Mouse (Mus musculus): ENCODE measurements at regions not wholly inside any gene's neighbourhood (a gene's known extent, or its start where the extent isn't known, plus 50 kb on each side); places are given as distances from the start of the nearest gene placed in this dataset.

GRCm38 (mm10) chr13:53688489-53688888 lies 215.6 kb upstream of the Msx2 start:
- H3ac ChIP-seq (ENCODE audit: control insufficient read depth, insufficient read length), result no peak overlapping the region
- no peaks in the 10 kb centered on the region for H3K79me2 ChIP-seq (ENCODE audit: control insufficient read depth, insufficient read depth)
- TF ChIP-seq E2F4 (IDR thresholded peaks at IDR 0.05; ENCODE audit: insufficient read depth), result no peak
- no peak for TF ChIP-seq POLR2A (IDR thresholded peaks at IDR 0.05; ENCODE audit: insufficient read length, low read depth)
- no peak for TF ChIP-seq TCF3 (IDR thresholded peaks at IDR 0.05; ENCODE audit: insufficient read length, low read depth)
- no peak for TF ChIP-seq MAX (IDR thresholded peaks at IDR 0.05; ENCODE audit: low read depth)
- no peak for TF ChIP-seq USF1 (IDR thresholded peaks at IDR 0.05; ENCODE audit: low read depth)
- no peak for TF ChIP-seq MYOG (IDR thresholded peaks at IDR 0.05; ENCODE audit: control insufficient read depth in 1 of 3, insufficient read depth in 1 of 3, insufficient read length in 2 of 3, low read depth in 2 of 3)
- no peak for TF ChIP-seq REST (IDR thresholded peaks at IDR 0.05; ENCODE audit: insufficient read depth, insufficient read length)
- TF ChIP-seq CEBPB (IDR thresholded peaks at IDR 0.05; ENCODE audit: insufficient read depth, poor library complexity, severe bottlenecking), result no peak
- TF ChIP-seq TCF12 (IDR thresholded peaks at IDR 0.05; ENCODE audit: insufficient read depth, poor library complexity, severe bottlenecking), result no peak
- TF ChIP-seq SRF (IDR thresholded peaks at IDR 0.05; ENCODE audit: control insufficient read depth, insufficient read length, low read depth), result no peak
- TF ChIP-seq MYOD1 (IDR thresholded peaks at IDR 0.05; ENCODE audit: control insufficient read depth in 1 of 3, insufficient read length in 2 of 3, low read depth in 2 of 3), result no peak
- TF ChIP-seq POLR2AphosphoS2 (IDR thresholded peaks at IDR 0.05; ENCODE audit: insufficient read length, low read depth), result no peak
- H3K36me3 ChIP-seq (ENCODE audit: control insufficient read depth, insufficient read depth), result no peaks in the 10 kb centered on the region
- H3K27me3 ChIP-seq (ENCODE audit: control insufficient read depth, insufficient read depth, insufficient read length), result peaks cover 7% of the 10 kb centered on the region
- peak overlapping the region; percentile 37 for H3K4me2 ChIP-seq (ENCODE audit: low read depth)
- no peak overlapping the region for H3K4me3 ChIP-seq

GRCm38 (mm10) chr13:53684498-53684897 lies 211.6 kb upstream of the Msx2 start:
- Histone ChIP-seq H3K36me3 (ENCODE audit: control insufficient read depth, insufficient read depth) (no peaks in the 10 kb centered on the region), H3K4me3 (no peak overlapping the region), H3K4me2 (ENCODE audit: low read depth) (no peak overlapping the region), H3K27me3 (ENCODE audit: control insufficient read depth, insufficient read depth, insufficient read length) (peaks cover 3% of the 10 kb centered on the region), H3K79me2 (ENCODE audit: control insufficient read depth, insufficient read depth) (no peaks in the 10 kb centered on the region), H3ac (ENCODE audit: control insufficient read depth, insufficient read length) (no peak overlapping the region)
- no peak for TF ChIP-seq SRF (IDR thresholded peaks at IDR 0.05; ENCODE audit: control insufficient read depth, insufficient read length, low read depth)
- no peak for TF ChIP-seq MYOG (IDR thresholded peaks at IDR 0.05; ENCODE audit: control insufficient read depth in 1 of 3, insufficient read depth in 1 of 3, insufficient read length in 2 of 3, low read depth in 2 of 3)
- no peak for TF ChIP-seq POLR2AphosphoS2 (IDR thresholded peaks at IDR 0.05; ENCODE audit: insufficient read length, low read depth)
- TF ChIP-seq POLR2A (IDR thresholded peaks at IDR 0.05; ENCODE audit: insufficient read length, low read depth), result no peak
- TF ChIP-seq CEBPB (IDR thresholded peaks at IDR 0.05; ENCODE audit: insufficient read depth, poor library complexity, severe bottlenecking), result no peak

GRCm38 (mm10) chr13:53677187-53677586 lies 204.3 kb upstream of the Msx2 start:
- Histone ChIP-seq H3K27me3 (ENCODE audit: control insufficient read depth, insufficient read depth, insufficient read length) (peaks cover 10% of the 10 kb centered on the region), H3K79me2 (ENCODE audit: control insufficient read depth, insufficient read depth) (no peaks in the 10 kb centered on the region), H3K36me3 (ENCODE audit: control insufficient read depth, insufficient read depth) (no peaks in the 10 kb centered on the region), H3K4me3 (no peak overlapping the region), H3ac (ENCODE audit: control insufficient read depth, insufficient read length) (no peak overlapping the region), H3K4me2 (ENCODE audit: low read depth) (no peak overlapping the region)
- TF ChIP-seq MAX (IDR thresholded peaks at IDR 0.05; ENCODE audit: low read depth) (no peak), USF1 (IDR thresholded peaks at IDR 0.05; ENCODE audit: low read depth) (no peak), TCF3 (IDR thresholded peaks at IDR 0.05; ENCODE audit: insufficient read length, low read depth) (no peak), SRF (IDR thresholded peaks at IDR 0.05; ENCODE audit: control insufficient read depth, insufficient read length, low read depth) (no peak), MYOG (IDR thresholded peaks at IDR 0.05; ENCODE audit: control insufficient read depth in 1 of 3, insufficient read depth in 1 of 3, insufficient read length in 2 of 3, low read depth in 2 of 3) (no peak), MYOD1 (IDR thresholded peaks at IDR 0.05; ENCODE audit: control insufficient read depth in 1 of 3, insufficient read length in 2 of 3, low read depth in 2 of 3) (no peak), TCF12 (IDR thresholded peaks at IDR 0.05; ENCODE audit: insufficient read depth, poor library complexity, severe bottlenecking) (no peak), POLR2AphosphoS2 (IDR thresholded peaks at IDR 0.05; ENCODE audit: insufficient read length, low read depth) (no peak), REST (IDR thresholded peaks at IDR 0.05; ENCODE audit: insufficient read depth, insufficient read length) (no peak), POLR2A (IDR thresholded peaks at IDR 0.05; ENCODE audit: insufficient read length, low read depth) (no peak), E2F4 (IDR thresholded peaks at IDR 0.05; ENCODE audit: insufficient read depth) (no peak), CEBPB (IDR thresholded peaks at IDR 0.05; ENCODE audit: insufficient read depth, poor library complexity, severe bottlenecking) (no peak)

DNA sequence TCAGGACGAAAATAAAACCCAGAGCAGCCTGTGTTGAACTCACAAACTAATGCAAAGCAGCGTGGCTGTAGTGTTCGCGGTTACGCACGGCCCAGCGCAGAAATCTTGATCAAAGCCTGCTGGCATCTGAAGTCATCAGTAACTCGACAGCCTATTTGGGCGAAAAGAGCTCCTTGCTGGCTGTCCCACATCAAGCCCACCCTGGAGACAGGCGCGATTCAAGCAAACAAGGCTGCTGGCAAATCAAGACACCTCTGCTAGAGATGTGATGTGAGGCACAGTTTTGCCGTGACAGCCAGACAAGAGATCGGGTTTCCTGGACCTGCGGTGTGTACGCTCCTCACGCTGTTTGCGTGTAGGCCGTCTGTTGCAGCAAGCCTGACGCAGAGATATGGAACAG lies 197.5 kb upstream of the Msx2 start:
- TF ChIP-seq MYOD1 (IDR thresholded peaks at IDR 0.05; ENCODE audit: control insufficient read depth in 1 of 3, insufficient read length in 2 of 3, low read depth in 2 of 3) (no peak), POLR2A (IDR thresholded peaks at IDR 0.05; ENCODE audit: insufficient read length, low read depth) (no peak), MYOG (IDR thresholded peaks at IDR 0.05; ENCODE audit: control insufficient read depth in 1 of 3, insufficient read depth in 1 of 3, insufficient read length in 2 of 3, low read depth in 2 of 3) (no peak), USF1 (IDR thresholded peaks at IDR 0.05; ENCODE audit: low read depth) (no peak), REST (IDR thresholded peaks at IDR 0.05; ENCODE audit: insufficient read depth, insufficient read length) (no peak), CEBPB (IDR thresholded peaks at IDR 0.05; ENCODE audit: insufficient read depth, poor library complexity, severe bottlenecking) (no peak), MAX (IDR thresholded peaks at IDR 0.05; ENCODE audit: low read depth) (no peak), TCF12 (IDR thresholded peaks at IDR 0.05; ENCODE audit: insufficient read depth, poor library complexity, severe bottlenecking) (no peak), TCF3 (IDR thresholded peaks at IDR 0.05; ENCODE audit: insufficient read length, low read depth) (no peak)
- Histone ChIP-seq H3K36me3 (ENCODE audit: control insufficient read depth, insufficient read depth) (no peaks in the 10 kb centered on the region), H3ac (ENCODE audit: control insufficient read depth, insufficient read length) (no peak overlapping the region), H3K27me3 (ENCODE audit: control insufficient read depth, insufficient read depth, insufficient read length) (peaks cover 16% of the 10 kb centered on the region), H3K4me2 (ENCODE audit: low read depth) (no peak overlapping the region), H3K79me2 (ENCODE audit: control insufficient read depth, insufficient read depth) (no peaks in the 10 kb centered on the region), H3K4me3 (no peak overlapping the region)

DNA sequence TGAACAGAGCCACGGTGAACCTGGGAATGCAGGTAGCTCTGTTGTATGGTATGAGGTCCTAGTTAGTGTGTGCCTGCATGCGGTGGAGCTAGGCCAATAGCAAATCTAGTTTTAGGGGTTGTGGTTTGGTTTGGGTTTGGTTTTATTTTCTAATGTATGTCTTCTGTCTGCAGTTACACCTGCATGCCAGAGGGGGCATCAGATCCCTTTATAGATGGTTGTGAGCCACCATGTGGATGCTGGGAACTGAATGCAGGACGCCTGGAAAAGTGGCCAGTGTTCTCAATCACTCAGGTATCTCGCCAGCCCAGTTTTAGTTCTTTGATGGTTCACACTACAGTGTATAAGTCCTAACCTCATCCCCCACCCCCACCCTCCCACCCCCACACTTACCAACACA lies 194.6 kb upstream of the Msx2 start:
- Histone ChIP-seq H3K36me3 (ENCODE audit: control insufficient read depth, insufficient read depth) (no peaks in the 10 kb centered on the region), H3K4me2 (ENCODE audit: low read depth) (no peak overlapping the region), H3K4me3 (no peak overlapping the region), H3K79me2 (ENCODE audit: control insufficient read depth, insufficient read depth) (no peaks in the 10 kb centered on the region), H3K27me3 (ENCODE audit: control insufficient read depth, insufficient read depth, insufficient read length) (peaks cover 15% of the 10 kb centered on the region), H3ac (ENCODE audit: control insufficient read depth, insufficient read length) (no peak overlapping the region)
- TF ChIP-seq TCF3 (IDR thresholded peaks at IDR 0.05; ENCODE audit: insufficient read length, low read depth) (no peak), USF1 (IDR thresholded peaks at IDR 0.05; ENCODE audit: low read depth) (no peak)

Measured in myocyte (in vitro differentiated cells).